Mouse (Mus musculus) gastrocnemius, adult 2 months (tissue): Measurements from ENCODE around the gene Rara. TPM values are rescaled to one million over a fixed set of nuclear protein-coding genes. Genes with fewer than 3 reads are reported as not detected.

Source experiments
- DNase-seq: peaks from one replicate; pipeline ENCODE4 v3.0.0; 2022
- H3K27ac ChIP-seq: fragments of 200-600 bp; 2 replicates; pipeline ENCODE4 v1.8.1; 2022; ENCODE audit warnings: mild to moderate bottlenecking
- H3K4me3 ChIP-seq: fragments of 200-600 bp; 2 replicates; pipeline ENCODE4 v1.8.1; 2022; ENCODE audit warnings: mild to moderate bottlenecking, moderate library complexity
- CTCF ChIP-seq: fragments of 200-600 bp; IDR thresholded peaks from 2 replicates; pipeline ENCODE4 v1.8.1; 2022; ENCODE audit warnings: antibody characterized with exemption, mild to moderate bottlenecking, moderate library complexity
- intact Hi-C: fragments of 180-260 bp; cut with DNase I; formaldehyde crosslinking; loops from one replicate; pipeline ENCODE4 v1.15.1; 2025
- total RNA-seq, 2 experiments: library from RNA; stranded (reverse); gene quantifications; 2 replicates each; pipeline ENCODE4 v1.2.3; 2021

Gene Rara
- total RNA-seq, 2 experiments from 2014 or later, result 10.2 to 12.4 TPM

GRCm38 (mm10) chr11:98941826-98942550 lies 14.4 kb downstream of the Rara start:
- peak; percentile 87 for DNase-seq
- intact Hi-C loops, result no loop called here
- peak overlapping the region; percentile 97 for H3K4me3 ChIP-seq
- H3K27ac ChIP-seq, result peak overlapping the region; percentile 92
- TF ChIP-seq CTCF, result no peak

- no peak for DNase-seq
- intact Hi-C loops, result no loop called here
- no peak for TF ChIP-seq CTCF
- Histone ChIP-seq H3K4me3 (peak overlapping the region; percentile 97), H3K27ac (peak overlapping the region; percentile 92)
Measured at GRCm38 (mm10) chr11:98942555-98942922, 14.9 kb downstream of the Rara start.

DNA sequence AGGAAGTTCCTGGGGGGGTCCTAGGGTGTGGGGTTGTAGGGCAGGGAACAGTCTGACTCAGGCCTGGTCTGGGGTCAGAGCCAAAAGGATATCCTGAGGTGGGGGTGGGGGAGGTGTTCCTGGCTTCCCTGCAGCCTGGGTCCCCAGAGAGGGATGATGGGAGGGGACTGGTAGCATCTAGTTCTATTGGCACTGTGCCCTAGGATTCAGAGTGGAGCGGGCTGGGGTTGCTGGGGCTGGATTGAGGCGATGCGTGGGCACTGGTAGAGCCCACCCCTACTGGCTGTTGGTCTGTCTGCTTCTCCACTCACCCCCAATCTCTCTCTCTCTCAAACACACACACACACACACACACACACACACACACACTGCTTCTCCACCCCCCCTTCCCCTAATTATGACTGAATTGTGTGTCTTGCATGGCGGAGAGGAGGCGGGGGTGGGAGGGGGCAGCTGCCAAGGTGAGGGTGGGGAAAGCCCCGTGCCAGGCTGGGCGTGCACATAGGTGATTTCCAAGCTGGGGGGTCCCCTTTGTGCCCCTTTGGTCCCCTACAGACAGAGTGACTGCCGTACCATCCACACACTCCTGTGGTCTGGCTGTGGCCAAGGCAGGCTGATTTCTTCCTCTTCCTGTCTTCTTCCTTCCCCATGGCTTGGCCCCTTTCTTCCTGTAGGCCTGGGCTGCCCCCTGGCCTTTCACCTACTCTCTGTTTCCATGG lies 15.5 kb downstream of the Rara start:
- Histone ChIP-seq H3K27ac (peak overlapping the region; percentile 92), H3K4me3 (peak overlapping the region; percentile 97)
- peak; percentile 78 for DNase-seq
- no peak for TF ChIP-seq CTCF
- intact Hi-C loops, result no loop called here

DNA sequence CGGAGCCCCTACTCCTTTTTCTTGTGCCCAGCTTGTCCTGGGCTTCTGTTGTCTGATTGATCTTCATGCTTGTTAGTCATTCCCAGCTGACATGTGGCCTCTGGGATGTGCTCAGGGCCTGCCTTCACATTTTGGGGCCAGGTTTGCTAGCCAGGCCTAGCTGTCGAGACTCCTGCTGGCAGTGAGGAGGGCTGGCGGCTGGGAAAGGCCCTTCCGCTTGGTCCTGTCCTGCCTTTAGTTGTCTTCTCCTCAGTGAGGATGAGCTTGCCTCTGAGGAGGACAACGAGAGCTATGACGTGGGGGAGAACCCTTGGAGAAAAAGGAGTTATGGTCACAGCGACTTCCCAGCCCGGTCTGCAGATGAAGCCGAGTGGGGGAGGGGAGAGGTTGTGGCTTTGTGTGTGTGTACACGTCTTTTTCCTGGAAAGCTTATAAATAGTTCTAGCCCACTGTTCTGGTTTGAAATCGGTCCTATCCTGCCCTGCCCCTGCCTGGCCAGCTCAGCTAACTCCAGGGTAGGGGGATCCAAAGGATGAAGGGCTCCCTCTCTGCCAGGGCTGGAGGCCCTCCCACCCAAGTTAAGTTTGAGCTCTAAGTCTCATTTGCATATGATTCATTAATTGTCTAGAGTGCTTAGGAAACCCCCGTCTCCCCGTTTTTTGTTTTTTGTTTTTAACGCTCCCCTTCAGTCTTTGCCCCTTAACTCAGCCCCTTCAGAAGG lies 16.3 kb downstream of the Rara start:
- H3K4me3 ChIP-seq, result peak overlapping the region; percentile 97
- DNase-seq, result peak; percentile 51
- intact Hi-C loops, result no loop called here
- no peak for TF ChIP-seq CTCF
- H3K27ac ChIP-seq, result peak overlapping the region; percentile 92

GRCm38 (mm10) chr11:98944897-98945604 lies 17.4 kb downstream of the Rara start:
- no peak for TF ChIP-seq CTCF
- intact Hi-C loops, result no loop called here
- no peak overlapping the region; the same call in 1 of the 2 replicates for H3K4me3 ChIP-seq

DNA sequence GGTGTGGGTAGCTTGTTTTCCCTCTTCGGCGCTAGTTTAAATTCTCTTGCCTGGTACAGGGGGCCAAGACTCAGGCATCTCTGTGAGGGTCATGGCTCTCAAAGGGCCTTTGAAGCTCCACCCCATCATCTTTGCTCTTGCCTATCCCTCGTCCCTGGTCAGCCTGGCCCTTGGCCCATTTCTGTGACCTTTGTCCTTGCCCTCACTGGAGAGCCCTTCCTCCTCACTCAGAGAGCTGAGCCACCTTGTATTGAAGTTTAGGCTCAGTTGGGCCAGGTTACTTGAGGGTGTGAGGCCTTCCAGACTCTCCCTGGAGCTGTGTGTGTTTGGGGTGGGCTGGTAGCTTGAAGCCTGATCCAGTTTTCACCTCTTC lies 18.0 kb downstream of the Rara start:
- H3K27ac ChIP-seq, result peak overlapping the region; percentile 62
- intact Hi-C loops, result no loop called here
- no peak for TF ChIP-seq CTCF
- H3K4me3 ChIP-seq, result no peak overlapping the region
- no peak for DNase-seq

More at GRCm38 (mm10) chr11:98944897-98945604, 17.4 kb downstream of the Rara start:
- peak overlapping the region; percentile 92 for H3K27ac ChIP-seq
- no peak for DNase-seq

- no peak overlapping the region for H3K4me3 ChIP-seq
- intact Hi-C loops, result no loop called here
- H3K27ac ChIP-seq, result peak overlapping the region; percentile 89
- no peak for TF ChIP-seq CTCF
- DNase-seq, result no peak
Measured at GRCm38 (mm10) chr11:98947969-98948569, 20.5 kb downstream of the Rara start.

- H3K4me3 ChIP-seq, result peak overlapping the region; percentile 61
- intact Hi-C loops, result no loop called here
- peak overlapping the region; percentile 89 for H3K27ac ChIP-seq
- TF ChIP-seq CTCF, result no peak
- no peak for DNase-seq
Measured at GRCm38 (mm10) chr11:98949242-98949957, 21.8 kb downstream of the Rara start.

DNA sequence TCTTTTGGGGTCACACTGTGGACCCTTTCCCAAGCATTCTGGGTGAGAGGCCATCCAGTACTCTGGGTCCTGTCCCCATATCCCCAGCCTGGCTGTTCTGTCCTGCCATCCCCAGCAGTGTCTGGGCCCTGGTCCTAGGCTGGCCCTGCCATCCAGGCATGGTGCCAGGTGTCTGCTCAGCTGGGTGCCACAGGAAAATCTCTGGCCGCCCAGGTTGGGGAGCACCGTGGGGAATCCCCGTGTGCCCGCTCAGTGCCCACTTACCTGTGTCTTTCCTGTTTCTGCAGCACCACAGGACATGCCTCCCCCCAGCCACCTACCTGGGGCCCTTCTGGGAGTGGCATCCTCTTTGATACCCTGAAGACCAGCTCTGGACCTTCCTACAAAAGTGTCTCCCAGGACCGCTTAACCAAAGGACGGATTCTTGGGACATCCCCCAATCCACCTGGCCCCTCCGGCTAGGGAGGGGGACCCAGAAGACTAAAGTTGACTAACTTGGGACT lies 22.4 kb downstream of the Rara start:
- intact Hi-C loops, result no loop called here
- Histone ChIP-seq H3K4me3 (peak overlapping the region; percentile 61), H3K27ac (peak overlapping the region; percentile 89)
- DNase-seq, result peak; percentile 87
- TF ChIP-seq CTCF, result no peak

GRCm38 (mm10) chr11:98950484-98950883 lies 22.9 kb downstream of the Rara start:
- Histone ChIP-seq H3K27ac (peak overlapping the region; percentile 89), H3K4me3 (peak overlapping the region; percentile 61)
- no peak for TF ChIP-seq CTCF
- intact Hi-C loops, result no loop called here
- no peak for DNase-seq
